Mouse (Mus musculus) megakaryocyte, embryonic 14.5 days (primary cell): ENCODE data around the gene Alpk1.

ENCODE experiments used
- FLI1 ChIP-seq: IDR thresholded peaks from 2 replicates; pipeline ENCODE4 v1.6.1; 2012; ENCODE audit warnings: low read length, inconsistent platforms, mixed read lengths
- GATA1 ChIP-seq: IDR thresholded peaks from 3 replicates; pipeline ENCODE4 v1.6.1; 2012; ENCODE audit warnings: mixed read lengths, low read length, inconsistent platforms, borderline replicate concordance

GRCm38 (mm10) chr3:127631582-127631981 lies 148.7 kb downstream of the Alpk1 start:
- TF ChIP-seq GATA1 (no peak), FLI1 (no peak)
